Mouse (Mus musculus): Measurements from ENCODE around the gene Syne2. TPM values are rescaled to one million over a fixed set of nuclear protein-coding genes. Genes with fewer than 3 reads are reported as not detected.
A peak's percentile ranks its signal among the peaks of the same experiment; 100 is the strongest.

Syne2 gene
- polyA plus RNA-seq, 1 experiment from 2014 or later, result 64.1 TPM

GRCm38 (mm10) chr12:75836524-75836962 is 18.6 kb downstream of the Syne2 start:
- H3K9ac ChIP-seq (ENCODE audit: low read depth, low read length), result no peak overlapping the region; the same call in 1 of the 2 replicates
- H3K9me3 ChIP-seq (replicated peaks; ENCODE audit: control insufficient read depth, low read length), result no peaks in the 10 kb centered on the region
- no peaks in the 10 kb centered on the region for H3K27me3 ChIP-seq (ENCODE audit: control insufficient read depth, insufficient read depth, low read length)
- peak overlapping the region; percentile 73 for H3K27ac ChIP-seq (ENCODE audit: low read depth, low read length)
- peak overlapping the region; percentile 23 for H3K4me3 ChIP-seq (ENCODE audit: low read depth, low read length)
- 0 out of 2 replicates have a peak, but pooled peaks have one; percentile 23 for ATAC-seq (replicated peaks; ENCODE audit: insufficient number of reproducible peaks, low FRiP score, low TSS enrichment)
- H3K4me1 ChIP-seq (ENCODE audit: control insufficient read depth, insufficient read depth, low read length), result peaks cover 62% of the 10 kb centered on the region
- WGBS (ENCODE audit: insufficient replicate concordance), result 5% methylated on average over 11 of the region's 11 CpGs
- no peaks in the 10 kb centered on the region for H3K36me3 ChIP-seq (ENCODE audit: control insufficient read depth, insufficient read depth, low read length)
- H3K4me2 ChIP-seq, result peak overlapping the region; percentile 67

DNA sequence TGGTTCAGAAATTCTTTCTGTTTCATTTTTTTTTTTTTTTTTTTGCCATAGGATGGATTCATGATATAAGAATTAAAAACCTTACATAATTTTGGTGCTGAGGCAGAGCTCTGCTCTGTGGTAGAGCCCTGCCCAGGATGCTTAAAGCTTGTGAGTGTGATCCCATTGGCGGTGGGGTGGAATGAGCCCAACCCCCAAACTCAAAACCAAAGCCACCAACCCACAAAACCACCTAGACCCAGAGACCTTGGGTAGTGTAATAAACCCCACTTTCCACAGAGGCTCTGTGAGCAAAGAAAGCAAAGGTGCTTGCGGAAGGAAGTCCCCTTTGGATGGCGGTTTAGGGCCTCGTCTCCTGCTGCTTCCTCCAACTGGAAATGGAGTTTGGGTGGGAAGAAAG is 19.5 kb downstream of the Syne2 start:
- Histone ChIP-seq H3K36me3 (ENCODE audit: control insufficient read depth, insufficient read depth, low read length) (no peaks in the 10 kb centered on the region), H3K27me3 (ENCODE audit: control insufficient read depth, insufficient read depth, low read length) (no peaks in the 10 kb centered on the region), H3K4me1 (ENCODE audit: control insufficient read depth, insufficient read depth, low read length) (peaks cover 62% of the 10 kb centered on the region), H3K4me3 (ENCODE audit: low read depth, low read length) (no peak overlapping the region), H3K27ac (ENCODE audit: low read depth, low read length) (peak overlapping the region; percentile 41; the same call in 1 of the 2 replicates), H3K4me2 (no peak overlapping the region), H3K9ac (ENCODE audit: low read depth, low read length) (no peak overlapping the region), H3K9me3 (replicated peaks; ENCODE audit: control insufficient read depth, low read length) (no peaks in the 10 kb centered on the region)
- ATAC-seq (replicated peaks; ENCODE audit: insufficient number of reproducible peaks, low FRiP score, low TSS enrichment), result no peak
- WGBS (ENCODE audit: insufficient replicate concordance), result 73% methylated on average over 4 of the region's 4 CpGs

DNA sequence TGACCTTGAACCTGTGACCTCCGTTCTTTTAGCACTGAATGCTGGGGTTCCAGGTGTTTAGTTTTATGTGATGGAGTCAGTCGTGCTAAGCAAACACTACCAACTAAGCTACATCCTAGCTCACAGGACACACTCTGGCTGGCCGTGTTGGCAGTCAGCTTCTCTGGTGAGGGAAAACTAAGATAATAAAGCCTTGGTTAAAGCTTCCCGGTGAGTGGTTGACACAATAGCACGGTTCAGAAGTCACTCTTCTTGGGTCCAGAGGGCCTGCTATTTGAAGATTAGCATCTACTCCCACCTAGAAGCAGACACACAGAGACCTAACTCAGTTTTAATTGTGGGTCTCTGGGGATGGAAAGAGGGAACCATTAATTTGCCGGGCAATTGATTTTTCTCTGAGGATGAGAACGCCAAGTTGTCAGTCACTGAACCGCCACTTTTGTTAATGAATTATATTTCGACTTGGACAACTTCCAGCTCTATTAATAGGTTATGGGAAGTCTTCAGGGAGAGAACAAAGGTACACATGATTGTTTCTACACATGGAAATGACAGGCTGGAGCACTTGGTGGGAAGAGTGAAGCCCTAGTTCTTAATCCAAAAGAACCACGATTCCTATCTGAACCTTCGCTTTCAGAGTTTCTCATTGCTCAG is 21.3 kb downstream of the Syne2 start:
- peaks cover 50% of the 10 kb centered on the region for H3K4me1 ChIP-seq (ENCODE audit: control insufficient read depth, insufficient read depth, low read length)
- no peaks in the 10 kb centered on the region for H3K9me3 ChIP-seq (replicated peaks; ENCODE audit: control insufficient read depth, low read length)
- H3K27ac ChIP-seq (ENCODE audit: low read depth, low read length), result 0 out of 2 replicates have a peak overlapping the region, but pooled peaks have one; percentile 24
- H3K9ac ChIP-seq (ENCODE audit: low read depth, low read length), result no peak overlapping the region
- no peaks in the 10 kb centered on the region for H3K36me3 ChIP-seq (ENCODE audit: control insufficient read depth, insufficient read depth, low read length)
- H3K4me2 ChIP-seq, result no peak overlapping the region
- ATAC-seq (replicated peaks; ENCODE audit: insufficient number of reproducible peaks, low FRiP score, low TSS enrichment), result no peak
- H3K27me3 ChIP-seq (ENCODE audit: control insufficient read depth, insufficient read depth, low read length), result no peaks in the 10 kb centered on the region
- 70% methylated on average over 11 of the region's 11 CpGs for WGBS (ENCODE audit: insufficient replicate concordance)
- H3K4me3 ChIP-seq (ENCODE audit: low read depth, low read length), result no peak overlapping the region

- no peak overlapping the region for H3K4me2 ChIP-seq
- no peak overlapping the region for H3K9ac ChIP-seq (ENCODE audit: low read depth, low read length)
- WGBS (ENCODE audit: insufficient replicate concordance), result 58% methylated on average over 7 of the region's 7 CpGs
- ATAC-seq (replicated peaks; ENCODE audit: insufficient number of reproducible peaks, low FRiP score, low TSS enrichment), result no peak
- no peak overlapping the region for H3K27ac ChIP-seq (ENCODE audit: low read depth, low read length)
- H3K4me1 ChIP-seq (ENCODE audit: control insufficient read depth, insufficient read depth, low read length), result peaks cover 43% of the 10 kb centered on the region
- H3K9me3 ChIP-seq (replicated peaks; ENCODE audit: control insufficient read depth, low read length), result no peaks in the 10 kb centered on the region
- H3K4me3 ChIP-seq (ENCODE audit: low read depth, low read length), result no peak overlapping the region
- H3K36me3 ChIP-seq (ENCODE audit: control insufficient read depth, insufficient read depth, low read length), result no peaks in the 10 kb centered on the region
- H3K27me3 ChIP-seq (ENCODE audit: control insufficient read depth, insufficient read depth, low read length), result no peaks in the 10 kb centered on the region
Observed at GRCm38 (mm10) chr12:75841183-75841582, 23.2 kb downstream of the Syne2 start.

- no peak overlapping the region for H3K9ac ChIP-seq (ENCODE audit: low read depth, low read length)
- 63% methylated on average over 4 of the region's 4 CpGs for WGBS (ENCODE audit: insufficient replicate concordance)
- no peaks in the 10 kb centered on the region for H3K36me3 ChIP-seq (ENCODE audit: control insufficient read depth, insufficient read depth, low read length)
- H3K4me1 ChIP-seq (ENCODE audit: control insufficient read depth, insufficient read depth, low read length), result peaks cover 30% of the 10 kb centered on the region
- no peaks in the 10 kb centered on the region for H3K27me3 ChIP-seq (ENCODE audit: control insufficient read depth, insufficient read depth, low read length)
- no peak overlapping the region for H3K27ac ChIP-seq (ENCODE audit: low read depth, low read length)
- H3K4me2 ChIP-seq, result no peak overlapping the region
- H3K9me3 ChIP-seq (replicated peaks; ENCODE audit: control insufficient read depth, low read length), result no peaks in the 10 kb centered on the region
- H3K4me3 ChIP-seq (ENCODE audit: low read depth, low read length), result no peak overlapping the region
- no peak for ATAC-seq (replicated peaks; ENCODE audit: insufficient number of reproducible peaks, low FRiP score, low TSS enrichment)
Observed at GRCm38 (mm10) chr12:75844311-75844710, 26.4 kb downstream of the Syne2 start.

GRCm38 (mm10) chr12:75845070-75845469 is 27.1 kb downstream of the Syne2 start:
- no peaks in the 10 kb centered on the region for H3K9me3 ChIP-seq (replicated peaks; ENCODE audit: control insufficient read depth, low read length)
- H3K4me2 ChIP-seq, result no peak overlapping the region
- H3K36me3 ChIP-seq (ENCODE audit: control insufficient read depth, insufficient read depth, low read length), result no peaks in the 10 kb centered on the region
- H3K4me3 ChIP-seq (ENCODE audit: low read depth, low read length), result no peak overlapping the region
- ATAC-seq (replicated peaks; ENCODE audit: insufficient number of reproducible peaks, low FRiP score, low TSS enrichment), result 0 out of 2 replicates have a peak, but pooled peaks have one; percentile 41
- H3K27ac ChIP-seq (ENCODE audit: low read depth, low read length), result peak overlapping the region; percentile 32; the same call in 1 of the 2 replicates
- no peaks in the 10 kb centered on the region for H3K27me3 ChIP-seq (ENCODE audit: control insufficient read depth, insufficient read depth, low read length)
- no peak overlapping the region for H3K9ac ChIP-seq (ENCODE audit: low read depth, low read length)
- H3K4me1 ChIP-seq (ENCODE audit: control insufficient read depth, insufficient read depth, low read length), result peaks cover 26% of the 10 kb centered on the region
- WGBS (ENCODE audit: insufficient replicate concordance), result 44% methylated on average over 9 of the region's 9 CpGs

GRCm38 (mm10) chr12:75846513-75846912 is 28.6 kb downstream of the Syne2 start:
- Histone ChIP-seq H3K9ac (ENCODE audit: low read depth, low read length) (no peak overlapping the region), H3K27me3 (ENCODE audit: control insufficient read depth, insufficient read depth, low read length) (no peaks in the 10 kb centered on the region), H3K4me1 (ENCODE audit: control insufficient read depth, insufficient read depth, low read length) (peaks cover 19% of the 10 kb centered on the region), H3K36me3 (ENCODE audit: control insufficient read depth, insufficient read depth, low read length) (no peaks in the 10 kb centered on the region), H3K27ac (ENCODE audit: low read depth, low read length) (no peak overlapping the region), H3K9me3 (replicated peaks; ENCODE audit: control insufficient read depth, low read length) (no peaks in the 10 kb centered on the region), H3K4me3 (ENCODE audit: low read depth, low read length) (no peak overlapping the region), H3K4me2 (no peak overlapping the region)
- no peak for ATAC-seq (replicated peaks; ENCODE audit: insufficient number of reproducible peaks, low FRiP score, low TSS enrichment)
- 76% methylated on average over 12 of the region's 12 CpGs for WGBS (ENCODE audit: insufficient replicate concordance)

DNA sequence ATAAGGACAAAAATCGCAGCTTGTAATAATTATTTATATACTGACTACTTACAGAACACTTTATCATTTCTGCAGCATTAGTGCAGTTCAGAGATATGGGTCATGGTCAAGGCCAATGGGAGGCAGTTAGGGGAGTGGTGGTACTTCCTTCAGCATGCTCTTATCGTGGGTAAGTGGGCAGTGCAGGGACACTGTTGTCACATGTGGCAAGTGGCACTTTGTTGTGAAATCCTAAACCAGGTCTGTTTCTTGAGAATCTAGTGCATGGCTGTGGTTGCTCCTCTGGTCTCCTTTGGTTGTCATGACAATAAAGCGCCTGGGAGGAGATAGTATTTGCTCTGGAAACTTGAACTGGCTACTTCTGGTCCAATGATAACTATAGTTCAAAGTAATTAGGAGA is 32.3 kb downstream of the Syne2 start:
- no peak for ATAC-seq (replicated peaks; ENCODE audit: insufficient number of reproducible peaks, low FRiP score, low TSS enrichment)
- H3K36me3 ChIP-seq (ENCODE audit: control insufficient read depth, insufficient read depth, low read length), result no peaks in the 10 kb centered on the region
- no peak overlapping the region for H3K4me3 ChIP-seq (ENCODE audit: low read depth, low read length)
- H3K9ac ChIP-seq (ENCODE audit: low read depth, low read length), result no peak overlapping the region
- no peaks in the 10 kb centered on the region for H3K27me3 ChIP-seq (ENCODE audit: control insufficient read depth, insufficient read depth, low read length)
- peaks cover 35% of the 10 kb centered on the region for H3K4me1 ChIP-seq (ENCODE audit: control insufficient read depth, insufficient read depth, low read length)
- no peak overlapping the region for H3K27ac ChIP-seq (ENCODE audit: low read depth, low read length)
- no peaks in the 10 kb centered on the region for H3K9me3 ChIP-seq (replicated peaks; ENCODE audit: control insufficient read depth, low read length)
- 54% methylated on average over 3 of the region's 3 CpGs for WGBS (ENCODE audit: insufficient replicate concordance)
- H3K4me2 ChIP-seq, result no peak overlapping the region

DNA sequence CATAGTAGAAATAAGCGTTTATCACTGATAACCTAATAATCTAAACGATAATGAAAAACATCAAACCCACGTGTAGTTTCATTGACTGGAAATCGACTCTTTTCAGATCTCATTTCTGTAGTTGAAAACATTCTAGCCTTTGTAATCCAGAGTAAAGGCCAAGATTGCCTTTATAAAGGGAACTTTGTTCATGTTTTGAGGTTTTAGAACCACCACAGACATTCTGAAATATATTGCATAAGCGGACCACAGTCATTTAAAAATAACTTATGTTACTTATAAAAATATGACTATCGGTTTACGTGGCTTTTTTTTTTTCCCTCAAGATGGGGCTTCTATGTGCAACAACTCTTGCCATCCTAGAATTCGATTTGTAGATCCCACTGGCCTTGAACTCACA is 33.5 kb downstream of the Syne2 start:
- 85% methylated on average over 8 of the region's 8 CpGs for WGBS (ENCODE audit: insufficient replicate concordance)
- Histone ChIP-seq H3K27me3 (ENCODE audit: control insufficient read depth, insufficient read depth, low read length) (no peaks in the 10 kb centered on the region), H3K9ac (ENCODE audit: low read depth, low read length) (no peak overlapping the region), H3K9me3 (replicated peaks; ENCODE audit: control insufficient read depth, low read length) (no peaks in the 10 kb centered on the region), H3K4me3 (ENCODE audit: low read depth, low read length) (no peak overlapping the region), H3K4me2 (no peak overlapping the region), H3K4me1 (ENCODE audit: control insufficient read depth, insufficient read depth, low read length) (peaks cover 42% of the 10 kb centered on the region), H3K27ac (ENCODE audit: low read depth, low read length) (no peak overlapping the region), H3K36me3 (ENCODE audit: control insufficient read depth, insufficient read depth, low read length) (no peaks in the 10 kb centered on the region)
- ATAC-seq (replicated peaks; ENCODE audit: insufficient number of reproducible peaks, low FRiP score, low TSS enrichment), result no peak
